Mouse (Mus musculus) intestine, embryonic 16.5 days (tissue): Measurements from ENCODE around the gene Prdx5. TPM values are rescaled to one million over a fixed set of nuclear protein-coding genes. Genes with fewer than 3 reads are reported as not detected.

Experiments
- ATAC-seq: fragments of 200-750 bp; cut with Nextera tagmentation; 2 replicates; pipeline ENCODE4 v1.8.0; 2017; ENCODE audit warnings: moderate TSS enrichment, moderate library complexity
- H3K27ac ChIP-seq: fragments of 300-500 bp; sonication (generic); 2 replicates; pipeline ENCODE4 v1.5.1; 2014; ENCODE audit warnings: mild to moderate bottlenecking, low read length
- H3K27me3 ChIP-seq: fragments of 300-500 bp; sonication (generic); replicated peaks from 2 replicates; pipeline ENCODE4 v1.6.1; 2014; ENCODE audit warnings: low read length, control low read depth, mixed read lengths; ENCODE audit not compliant: control insufficient read depth, insufficient read depth
- H3K36me3 ChIP-seq: fragments of 300-500 bp; sonication (generic); 2 replicates; pipeline ENCODE4 v1.6.1; 2014; ENCODE audit warnings: low read length, control low read depth; ENCODE audit not compliant: control insufficient read depth, insufficient read depth
- H3K4me1 ChIP-seq: fragments of 300-500 bp; sonication (generic); 2 replicates; pipeline ENCODE4 v1.6.1; 2014; ENCODE audit warnings: low read length, control low read depth, mixed read lengths; ENCODE audit not compliant: control insufficient read depth, insufficient read depth
- H3K4me2 ChIP-seq: fragments of 300-500 bp; sonication (generic); 2 replicates; pipeline ENCODE4 v1.6.1; 2014; ENCODE audit warnings: low read depth, low read length, control low read depth
- H3K4me3 ChIP-seq: fragments of 300-500 bp; sonication (generic); 2 replicates; pipeline ENCODE4 v1.5.1; 2014; ENCODE audit warnings: mild to moderate bottlenecking, low read length
- H3K9ac ChIP-seq: fragments of 300-500 bp; sonication (generic); 2 replicates; pipeline ENCODE4 v1.6.1; 2014; ENCODE audit warnings: low read depth, low read length
- H3K9me3 ChIP-seq: fragments of 300-500 bp; sonication (generic); 2 replicates; pipeline ENCODE4 v1.6.1; 2016; ENCODE audit warnings: low read length, control low read depth; ENCODE audit not compliant: control insufficient read depth
- WGBS: fragments of 180-500 bp; shearing (Covaris S2); extraction: QIAGEN DNeasy Blood & Tissue Kit; methylation state at CpG from one replicate; pipeline ENCODE4 v1.1.7; 2014; 5-methylcytosine and 5-hydroxymethylcytosine counted together
- polyA plus RNA-seq: library from polyadenylated mRNA; unstranded; fragments of >200 nt; fragmentation: Nextera tagmentation; extraction: Ambion mirVana; gene quantifications from 2 replicates; pipeline ENCODE4 v1.2.1, GENCODE M21; 2015

The Prdx5 gene
- polyA plus RNA-seq, 1 experiment from 2014 or later: 234 TPM

DNA sequence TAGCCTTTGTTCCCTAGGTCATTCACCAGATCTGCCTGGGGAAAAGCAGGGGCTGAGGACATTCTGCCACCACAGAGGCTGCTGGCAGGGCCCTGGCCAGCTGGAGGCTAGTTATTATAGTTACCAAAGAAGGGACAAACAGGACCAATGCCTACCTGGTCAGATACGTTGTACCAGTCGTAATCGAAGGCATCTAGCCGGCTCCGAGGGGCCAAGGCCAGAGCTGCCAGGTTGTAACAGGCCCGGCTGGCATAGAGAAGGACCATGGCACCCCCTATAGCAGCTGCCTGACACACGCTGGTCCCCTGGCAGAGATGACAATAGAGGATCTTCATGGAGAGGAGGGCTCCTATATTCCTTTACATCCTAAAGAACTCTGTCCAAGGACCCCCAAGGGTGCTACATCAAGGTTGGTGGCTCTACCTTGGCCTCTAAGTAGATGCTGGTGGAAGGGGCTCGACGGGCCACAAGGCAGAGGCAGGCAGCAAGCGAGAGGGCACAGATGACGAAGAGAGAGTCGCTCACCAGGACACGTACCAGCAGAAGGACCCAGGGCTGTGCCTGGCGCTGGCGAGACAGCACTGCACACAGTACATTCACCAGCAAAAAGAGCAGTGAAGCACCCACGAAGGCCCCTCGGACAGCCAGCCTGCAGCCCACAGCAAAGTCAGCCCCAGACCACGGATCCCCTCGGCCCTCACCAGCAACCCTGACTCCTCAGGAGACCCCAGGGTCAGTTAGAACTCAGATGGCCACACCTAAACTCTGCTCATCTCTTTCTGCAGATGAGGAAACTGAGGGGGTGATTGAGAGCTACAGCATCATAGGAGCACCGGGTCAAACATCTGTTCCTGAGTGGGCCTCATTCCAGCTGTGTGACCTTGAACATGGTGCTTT is 29.4 kb upstream of the Prdx5 start:
- no peak for ATAC-seq
- 93% methylated on average over 20 of the region's 20 CpGs for WGBS
- Histone ChIP-seq H3K27ac (no peak overlapping the region), H3K9me3 (no peaks in the 10 kb centered on the region), H3K4me2 (no peak overlapping the region), H3K27me3 (peaks cover 7% of the 10 kb centered on the region), H3K36me3 (no peaks in the 10 kb centered on the region), H3K4me1 (peaks cover 20% of the 10 kb centered on the region), H3K4me3 (no peak overlapping the region), H3K9ac (no peak overlapping the region)

DNA sequence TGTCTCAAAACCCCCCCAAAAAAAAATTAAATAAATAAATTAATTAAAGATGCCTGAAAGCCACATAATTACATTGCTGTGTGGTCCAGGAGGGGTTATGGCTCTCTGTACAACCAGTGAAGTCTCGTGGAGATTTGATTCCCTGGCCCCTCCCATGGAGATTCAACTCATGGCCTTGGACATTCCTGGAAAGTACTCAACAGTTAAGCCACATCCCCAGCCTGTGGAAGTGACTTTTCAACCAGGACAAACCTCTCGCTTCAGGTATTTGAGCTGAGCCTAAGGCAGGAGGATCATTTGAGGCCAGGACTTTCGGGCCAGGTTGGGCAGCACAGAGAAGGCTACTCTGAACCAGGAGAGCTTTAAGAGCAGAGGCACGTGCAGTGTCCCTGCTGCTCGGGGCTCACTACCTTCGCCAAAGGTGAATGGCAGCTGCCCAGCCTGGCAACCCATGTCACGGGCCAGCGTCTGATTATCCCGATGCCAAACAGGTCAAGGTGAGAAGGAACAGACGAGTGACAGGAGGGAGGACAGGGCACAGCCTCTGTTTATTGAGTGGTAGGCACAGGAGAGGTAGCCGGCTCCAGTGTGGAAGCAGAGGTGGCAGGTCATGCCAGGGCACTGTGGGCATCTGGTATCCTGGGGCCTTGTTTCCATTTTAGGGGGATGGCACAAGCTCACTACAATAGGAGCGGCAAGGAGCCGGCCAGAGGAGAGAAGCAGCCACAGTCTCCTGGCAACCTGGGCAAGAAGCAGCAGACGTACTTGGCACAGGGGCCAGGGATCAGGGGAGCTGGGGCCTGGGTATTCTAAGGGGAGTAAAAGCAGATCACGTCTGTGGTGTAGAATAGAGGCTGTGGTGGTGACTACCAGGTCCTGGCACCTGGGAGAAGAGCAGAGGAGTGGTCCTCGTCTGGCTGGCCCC is 27.9 kb upstream of the Prdx5 start:
- 81% methylated on average over 16 of the region's 16 CpGs for WGBS
- no peak overlapping the region for H3K4me2 ChIP-seq
- no peak overlapping the region for H3K27ac ChIP-seq
- no peak overlapping the region for H3K4me3 ChIP-seq
- no peaks in the 10 kb centered on the region for H3K36me3 ChIP-seq
- ATAC-seq: no peak
- no peaks in the 10 kb centered on the region for H3K9me3 ChIP-seq
- peak overlapping the region; percentile 23; the same call in 1 of the 2 replicates for H3K9ac ChIP-seq
- peaks cover 28% of the 10 kb centered on the region for H3K4me1 ChIP-seq
- peaks cover 23% of the 10 kb centered on the region for H3K27me3 ChIP-seq

DNA sequence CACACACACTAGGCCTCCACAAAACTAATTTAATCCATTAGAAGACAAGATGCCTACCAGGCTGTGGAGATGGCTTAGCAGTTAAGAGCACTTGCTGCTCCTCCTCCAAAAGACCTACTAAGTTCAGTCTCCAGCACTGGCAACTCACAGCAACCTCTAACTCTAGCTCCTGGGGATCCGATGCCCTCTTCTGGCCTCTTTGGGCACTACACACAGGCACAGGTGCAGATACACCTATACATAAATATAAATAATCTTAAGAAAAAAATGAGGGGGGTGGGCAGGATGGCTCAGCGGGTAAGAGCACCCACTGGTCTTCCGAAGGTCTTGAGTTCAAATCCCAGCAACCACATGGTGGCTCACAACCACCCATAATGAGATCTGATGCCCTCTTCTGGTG is 26.4 kb upstream of the Prdx5 start:
- H3K27me3 ChIP-seq: peaks cover 29% of the 10 kb centered on the region
- WGBS: 23% methylated on average over 3 of the region's 3 CpGs
- H3K36me3 ChIP-seq: no peaks in the 10 kb centered on the region
- no peaks in the 10 kb centered on the region for H3K9me3 ChIP-seq
- no peak overlapping the region for H3K4me2 ChIP-seq
- peaks cover 27% of the 10 kb centered on the region for H3K4me1 ChIP-seq
- H3K27ac ChIP-seq: no peak overlapping the region
- no peak overlapping the region for H3K4me3 ChIP-seq
- no peak overlapping the region for H3K9ac ChIP-seq
- ATAC-seq: no peak

DNA sequence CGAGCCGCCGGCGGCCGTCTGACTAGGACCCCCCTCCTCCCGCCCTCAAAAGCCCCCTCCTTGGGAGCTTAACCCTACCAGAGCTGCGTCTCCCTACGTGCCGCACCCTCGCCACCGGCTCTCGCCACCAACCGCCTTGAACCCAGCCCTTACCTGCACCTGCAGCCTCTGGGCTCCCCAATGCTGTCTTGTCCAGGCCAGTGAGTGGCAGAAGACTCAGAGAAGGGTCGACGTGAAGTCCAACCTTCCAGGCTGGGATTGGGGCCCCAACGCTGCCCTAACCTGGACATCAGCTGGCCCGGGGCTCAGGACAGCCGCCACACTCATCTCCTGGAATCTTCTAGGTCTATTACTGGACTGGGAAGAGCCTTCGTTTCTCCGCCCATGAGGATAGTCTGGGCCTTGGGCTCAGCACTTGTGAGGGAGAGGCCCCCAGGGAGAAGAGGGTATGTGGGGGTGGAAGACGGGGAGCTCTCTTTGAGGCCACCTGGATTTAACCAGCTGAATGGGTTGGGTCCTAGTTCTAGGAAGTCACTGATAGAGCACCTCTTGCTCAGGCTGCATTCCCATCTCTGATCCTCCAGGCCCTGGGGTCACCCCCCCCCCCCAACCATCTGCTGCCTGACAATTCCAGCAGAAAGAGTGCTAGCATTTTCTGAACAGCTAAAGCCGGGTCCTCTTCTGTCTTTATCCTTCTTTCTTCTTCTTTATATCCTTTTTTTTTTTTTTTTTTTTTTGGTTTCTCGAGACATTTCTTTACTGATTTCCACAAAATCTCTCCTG is 24.5 kb upstream of the Prdx5 start, which contains the start of gene Kcnk4:
Kcnk4 (minus strand) TSS at position 321 of the 783 bp plus-strand sequence.
- Histone ChIP-seq H3K4me2 (peak within 1 kb of the TSS; percentile 92), H3K36me3 (no peaks in the 10 kb centered on the region), H3K9ac (peak within 1 kb of the TSS; percentile 66), H3K4me3 (peak within 1 kb of the TSS; percentile 48), H3K9me3 (no peaks in the 10 kb centered on the region), H3K4me1 (peaks cover 16% of the 10 kb centered on the region), H3K27me3 (peaks cover 29% of the 10 kb centered on the region), H3K27ac (no peak within 1 kb of the TSS)
- 0 out of 2 replicates have a peak, but pooled peaks have one; percentile 7 for ATAC-seq
- 11% methylated on average over 23 of the region's 23 CpGs for WGBS

DNA sequence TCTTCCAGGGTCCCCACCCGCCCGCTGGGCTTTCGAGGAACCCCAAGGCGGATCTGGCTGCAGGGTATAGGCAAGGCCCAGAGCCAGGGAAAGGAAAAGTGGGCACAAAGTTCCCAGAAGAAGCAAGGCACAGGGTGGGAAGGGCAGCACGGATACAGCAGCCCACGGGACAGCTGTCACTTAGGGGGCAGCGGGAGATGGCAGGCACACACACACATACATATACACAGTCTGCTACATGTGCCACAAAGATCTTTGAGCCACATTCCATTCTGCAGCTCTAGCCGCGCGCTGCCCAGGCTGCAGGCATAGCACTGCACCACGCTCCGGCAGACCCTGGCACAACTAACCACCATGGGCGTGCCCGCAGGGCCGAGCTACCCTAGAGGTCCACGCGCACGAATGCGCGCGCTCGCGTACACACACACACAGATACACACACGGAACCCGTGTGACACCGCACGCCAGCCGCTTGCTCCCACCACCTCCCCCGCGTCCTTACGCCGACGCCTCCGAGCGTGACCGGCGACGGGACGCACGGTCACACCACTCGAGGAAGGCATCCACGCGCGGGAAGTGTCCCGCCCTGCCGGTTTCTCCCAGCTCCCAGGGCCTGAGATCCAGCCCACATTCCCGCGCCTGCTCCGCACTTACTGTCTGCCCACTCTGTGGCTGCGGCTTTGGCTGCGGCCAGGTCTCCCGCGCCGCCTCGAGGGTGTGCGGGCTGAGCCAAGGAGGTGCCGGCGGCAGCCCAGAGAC is 23.7 kb upstream of the Prdx5 start:
- no peaks in the 10 kb centered on the region for H3K36me3 ChIP-seq
- peak; percentile 55 for ATAC-seq

DNA sequence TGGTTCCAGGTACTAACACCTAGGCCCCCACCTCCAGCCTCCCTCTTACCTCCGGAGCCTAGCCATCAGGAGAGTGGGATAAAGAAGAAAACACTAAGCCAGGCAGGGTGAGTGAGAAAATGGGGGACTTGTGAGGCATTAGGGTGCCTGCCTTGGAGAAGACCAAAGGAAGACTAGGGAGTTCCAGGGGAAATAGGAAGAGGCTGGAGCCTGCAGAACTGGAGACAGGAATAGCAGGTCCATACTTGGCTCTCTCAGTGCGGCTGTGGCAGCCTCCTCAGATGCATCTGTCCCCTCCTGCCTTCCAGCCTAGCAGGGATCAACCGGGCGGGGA is 23.2 kb upstream of the Prdx5 start:
- peaks cover 12% of the 10 kb centered on the region for H3K4me1 ChIP-seq
- no peaks in the 10 kb centered on the region for H3K9me3 ChIP-seq
- no peak for ATAC-seq
- 31% methylated on average over 4 of the region's 4 CpGs for WGBS
- H3K4me2 ChIP-seq: 0 out of 2 replicates have a peak overlapping the region, but pooled peaks have one; percentile 92
- H3K27ac ChIP-seq: no peak overlapping the region
- H3K36me3 ChIP-seq: no peaks in the 10 kb centered on the region
- no peak overlapping the region; the same call in 1 of the 2 replicates for H3K4me3 ChIP-seq
- H3K27me3 ChIP-seq: peaks cover 29% of the 10 kb centered on the region
- H3K9ac ChIP-seq: peak overlapping the region; percentile 66; the same call in 1 of the 2 replicates

More for the DNA sequence above, 23.7 kb upstream of the Prdx5 start:
- Histone ChIP-seq H3K4me3 (peak overlapping the region; percentile 48), H3K4me1 (peaks cover 16% of the 10 kb centered on the region), H3K9ac (peak overlapping the region; percentile 66), H3K27ac (no peak overlapping the region), H3K9me3 (no peaks in the 10 kb centered on the region), H3K4me2 (peak overlapping the region; percentile 92), H3K27me3 (peaks cover 29% of the 10 kb centered on the region)
- 3% methylated on average over 58 of the region's 58 CpGs for WGBS

DNA sequence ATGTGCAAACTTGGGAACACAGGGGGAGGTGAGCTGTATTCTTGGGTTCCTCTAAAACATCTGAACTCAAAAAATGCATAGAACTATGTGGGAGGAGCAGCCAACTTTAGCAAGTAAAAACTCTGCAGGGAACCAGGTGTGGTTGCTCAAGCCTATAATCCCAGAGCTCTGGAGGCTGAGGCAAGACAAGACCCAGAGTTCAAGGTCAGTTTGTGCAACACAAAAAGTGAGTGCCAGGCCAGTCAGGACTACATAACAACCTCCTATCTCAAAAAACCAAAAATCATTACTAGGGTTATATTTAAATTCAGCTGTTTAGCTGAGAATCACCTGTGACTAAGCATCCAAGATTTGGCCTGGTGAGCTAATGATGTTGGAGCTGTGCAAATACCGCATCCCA is 22.1 kb upstream of the Prdx5 start:
- no peaks in the 10 kb centered on the region for H3K36me3 ChIP-seq
- no peak overlapping the region for H3K27ac ChIP-seq
- ATAC-seq: no peak
- no peak overlapping the region for H3K9ac ChIP-seq
- WGBS: 53% methylated on average over 1 of the region's 1 CpGs
- no peak overlapping the region for H3K4me3 ChIP-seq
- peaks cover 40% of the 10 kb centered on the region for H3K27me3 ChIP-seq
- H3K4me1 ChIP-seq: peaks cover 12% of the 10 kb centered on the region
- H3K9me3 ChIP-seq: no peaks in the 10 kb centered on the region
- H3K4me2 ChIP-seq: no peak overlapping the region

DNA sequence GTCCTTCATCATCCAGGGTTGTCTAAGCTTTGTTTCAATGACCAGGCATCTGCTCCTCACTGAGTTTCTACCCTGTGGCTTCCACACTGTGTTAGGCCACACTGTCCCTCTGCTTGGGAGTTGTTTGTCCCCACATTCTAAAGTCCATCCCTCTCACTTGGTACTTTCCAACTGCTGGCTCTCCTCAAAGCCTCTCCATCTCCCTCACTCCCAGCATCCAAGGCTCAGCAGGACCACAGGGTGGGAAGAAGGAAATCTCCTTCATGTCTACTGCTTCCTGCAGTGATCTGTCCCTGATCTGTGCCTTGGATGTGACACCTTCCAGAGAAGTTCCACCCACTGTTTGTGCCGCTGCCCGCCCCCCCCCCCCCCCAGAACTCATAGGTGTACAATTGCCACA is 21.1 kb upstream of the Prdx5 start:
- Histone ChIP-seq H3K4me3 (no peak overlapping the region), H3K27me3 (peaks cover 49% of the 10 kb centered on the region), H3K4me2 (no peak overlapping the region), H3K4me1 (peaks cover 12% of the 10 kb centered on the region), H3K36me3 (no peaks in the 10 kb centered on the region), H3K9ac (no peak overlapping the region), H3K27ac (no peak overlapping the region), H3K9me3 (no peaks in the 10 kb centered on the region)
- WGBS: 0% methylated on average over 1 of the region's 2 CpGs
- ATAC-seq: no peak
